Mouse (Mus musculus): ENCODE results near the gene Srsf3.

GRCm38 (mm10) chr17:29090776-29091175 is 58.3 kb downstream of the Srsf3 start, which contains the start of gene Cdkn1a:
- TF ChIP-seq CTCF (IDR thresholded peaks at IDR 0.05; ENCODE audit: low read depth): no peak
- TF ChIP-seq EP300 (IDR thresholded peaks at IDR 0.05; ENCODE audit: low read depth): no peak
